Mouse (Mus musculus): ENCODE results near the gene Mon1a. TPM values are rescaled to one million over a fixed set of nuclear protein-coding genes. Genes with fewer than 3 reads are reported as not detected.

Gene Mon1a
- total RNA-seq (2021): 10 to 100 TPM; 23.0 to 25.5 TPM

GRCm38 (mm10) chr9:107887804-107888266 lies at the start of gene Mon1a:
Mon1a (plus strand) TSS chr9:107888151.
- DNase-seq: peak; percentile 86 to 88

- DNase-seq: no peak
These were observed 49.1 kb upstream of the Mon1a start for GRCm38 (mm10) chr9:107838869-107839268.

- DNase-seq: no peak
These were observed 45.2 kb upstream of the Mon1a start for GRCm38 (mm10) chr9:107842709-107843108.

GRCm38 (mm10) chr9:107848922-107849321 lies 39.0 kb upstream of the Mon1a start:
- DNase-seq: no peak

GRCm38 (mm10) chr9:107858343-107858742 lies 29.6 kb upstream of the Mon1a start:
- DNase-seq: no peak

GRCm38 (mm10) chr9:107864493-107864892 lies 23.5 kb upstream of the Mon1a start:
- no peak for DNase-seq

GRCm38 (mm10) chr9:107866081-107866480 lies 21.9 kb upstream of the Mon1a start:
- no peak for DNase-seq

GRCm38 (mm10) chr9:107872350-107873098 lies 15.4 kb upstream of the Mon1a start:
- peak; percentile 96 for DNase-seq

GRCm38 (mm10) chr9:107873137-107873536 lies 14.8 kb upstream of the Mon1a start, which contains the start of gene Rbm6:
Rbm6 (minus strand) TSS chr9:107873237.
- no peak for DNase-seq

- DNase-seq: no peak
These were observed 7.5 kb upstream of the Mon1a start for GRCm38 (mm10) chr9:107880411-107880810.

GRCm38 (mm10) chr9:107888267-107888850 lies 408 bp downstream of the Mon1a start:
- DNase-seq: no peak

- DNase-seq: no peak
These were observed 2.3 kb downstream of the Mon1a start for GRCm38 (mm10) chr9:107890260-107890659.

GRCm38 (mm10) chr9:107891023-107891422 lies 3.1 kb downstream of the Mon1a start:
- DNase-seq: no peak

- no peak for DNase-seq
These were observed 10.6 kb downstream of the Mon1a start for GRCm38 (mm10) chr9:107898563-107898962.

- no peak for DNase-seq
These were observed 11.9 kb downstream of the Mon1a start for GRCm38 (mm10) chr9:107899855-107900254.

GRCm38 (mm10) chr9:107900840-107901626 lies 13.1 kb downstream of the Mon1a start:
- peak; percentile 82 to 83 for DNase-seq

GRCm38 (mm10) chr9:107901627-107901914 lies 13.6 kb downstream of the Mon1a start:
- DNase-seq: no peak

GRCm38 (mm10) chr9:107904726-107905125 lies 16.8 kb downstream of the Mon1a start:
- peak; percentile 85 to 87 for DNase-seq

- no peak for DNase-seq
These were observed 18.5 kb downstream of the Mon1a start, which contains the start of gene Mst1r for GRCm38 (mm10) chr9:107906252-107906966. Mst1r (plus strand) TSS chr9:107906873.

GRCm38 (mm10) chr9:107906967-107907800 lies 19.2 kb downstream of the Mon1a start:
- no peak for DNase-seq

GRCm38 (mm10) chr9:107907801-107908120 lies 19.8 kb downstream of the Mon1a start:
- no peak for DNase-seq

Measured in layer of hippocampus, postnatal 36 days (tissue).